24 mouse cellular contexts compared by ENCODE assay signal in the genomic region with DNA sequence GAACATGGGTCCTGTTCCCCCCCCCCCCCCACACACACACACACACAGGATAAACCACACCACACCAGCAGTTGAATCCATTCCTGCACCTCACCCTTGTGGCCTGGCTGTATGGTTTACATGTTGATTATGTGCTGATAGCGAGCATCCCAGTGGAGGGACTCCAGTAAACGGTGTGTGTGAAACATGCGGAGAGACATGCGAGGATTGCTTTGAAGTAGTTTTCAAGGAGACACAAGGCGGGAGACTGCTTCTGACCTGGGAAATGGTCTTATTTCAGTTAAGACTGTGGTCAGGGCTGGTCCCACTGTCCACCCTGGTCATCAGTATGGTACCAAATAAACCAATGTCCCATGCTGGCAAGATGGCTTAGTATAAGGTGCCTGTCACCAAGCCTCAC.
DNase-seq lines count a peak whose midpoint lies in the region; ATAC-seq and TF ChIP-seq lines count a peak whose summit lies in the region.
"Had no signal": no experiment of that assay in that cellular context is flagged by ENCODE, and none has a peak within 500 bp of the region (broad histone marks: within the 10 kb centered on the region; RNA-seq: fewer than 3 reads in every experiment).

No protein-coding gene starts in this region.

- no peaks in the 10 kb centered on the region for H3K27me3 ChIP-seq in neural tube, embryonic 15.5 days (replicated peaks)
- no peaks in the 10 kb centered on the region for H3K27me3 ChIP-seq in limb, embryonic 13.5 days
- H3K27me3 ChIP-seq in stomach, postnatal 0 days (ENCODE audit: control insufficient read depth, insufficient read depth, low read length), result no peaks in the 10 kb centered on the region
- H3K27me3 ChIP-seq in kidney, adult 2 months (replicated peaks; ENCODE audit: control insufficient read depth, insufficient read depth, low read length), result no peaks in the 10 kb centered on the region
- H3K27me3 ChIP-seq: CH12.LX; embryonic facial prominence, embryonic 12.5 days; heart, embryonic 13.5 days; hindbrain, embryonic 12.5 days; Patski had no signal

- no peaks in the 10 kb centered on the region for H3K9me3 ChIP-seq in neural tube, embryonic 15.5 days (replicated peaks)
- no peaks in the 10 kb centered on the region for H3K9me3 ChIP-seq in limb, embryonic 13.5 days
- H3K9me3 ChIP-seq in stomach, postnatal 0 days (ENCODE audit: control insufficient read depth, low read length), result no peaks in the 10 kb centered on the region
- H3K9me3 ChIP-seq: embryonic facial prominence, embryonic 12.5 days; forebrain, embryonic 10.5 days; heart, embryonic 13.5 days; hindbrain, embryonic 12.5 days had no signal

- TF ChIP-seq EP300 in stomach, postnatal 0 days (optimal IDR thresholded peaks at IDR 0.05), result no peak

- TF ChIP-seq CTCF in stomach, postnatal 0 days (IDR thresholded peaks at IDR 0.05; ENCODE audit: low read depth), result no peak
- TF ChIP-seq CTCF in kidney, adult 2 months (conservative IDR thresholded peaks at IDR 0.05; ENCODE audit: insufficient read depth, insufficient read length, low read depth, low read length), result no peak

- no peak overlapping the region for H3K4me2 ChIP-seq in neural tube, embryonic 15.5 days
- H3K4me2 ChIP-seq in limb, embryonic 13.5 days (replicated peaks), result no peak overlapping the region
- H3K4me2 ChIP-seq in stomach, postnatal 0 days (replicated peaks; ENCODE audit: low read depth), result no peak overlapping the region
- H3K4me2 ChIP-seq: embryonic facial prominence, embryonic 12.5 days; heart, embryonic 13.5 days; hindbrain, embryonic 12.5 days had no signal

- no peak overlapping the region for H3K9ac ChIP-seq in neural tube, embryonic 15.5 days (replicated peaks)
- no peak overlapping the region for H3K9ac ChIP-seq in limb, embryonic 13.5 days
- no peak overlapping the region for H3K9ac ChIP-seq in stomach, postnatal 0 days (ENCODE audit: low read length)
- H3K9ac ChIP-seq: embryonic facial prominence, embryonic 12.5 days; hindbrain, embryonic 12.5 days had no signal

- WGBS in neural tube, embryonic 15.5 days, result 82% methylated on average over 5 of the region's 5 CpGs
- 79% methylated on average over 5 of the region's 5 CpGs for WGBS in limb, embryonic 13.5 days
- WGBS in stomach, postnatal 0 days, result 94% methylated on average over 5 of the region's 5 CpGs
- 96% methylated on average over 5 of the region's 5 CpGs for WGBS in kidney, adult 2 months

- no peak for ATAC-seq in neural tube, embryonic 15.5 days (ENCODE audit: low FRiP score)
- no peak for ATAC-seq in limb, embryonic 13.5 days (ENCODE audit: low FRiP score, low read depth)
- 0 out of 2 replicates have a peak, but pooled peaks have one; percentile 3 for ATAC-seq in stomach, postnatal 0 days (ENCODE audit: low FRiP score, low TSS enrichment)
- ATAC-seq: activated CD4-positive, CD25-positive, alpha-beta regulatory T cell, adult 4 months; forebrain, embryonic 14.5 days; hindbrain, postnatal 0 days; Patski had no signal

- H3K27ac ChIP-seq in neural tube, embryonic 15.5 days (replicated peaks), result 0 out of 2 replicates have a peak overlapping the region, but pooled peaks have one; percentile 9
- peak overlapping the region; percentile 80 for H3K27ac ChIP-seq in limb, embryonic 13.5 days
- no peak overlapping the region for H3K27ac ChIP-seq in stomach, postnatal 0 days (replicated peaks)
- H3K27ac ChIP-seq in kidney, adult 2 months (ENCODE audit: insufficient read depth, low read depth, low read length), result no peak overlapping the region
- H3K27ac ChIP-seq: forebrain, embryonic 10.5 days; heart, embryonic 13.5 days; hindbrain, embryonic 12.5 days; hindbrain, postnatal 0 days had no signal

- H3K36me3 ChIP-seq in neural tube, embryonic 15.5 days, result peaks cover 6% of the 10 kb centered on the region
- H3K36me3 ChIP-seq in limb, embryonic 13.5 days, result peaks cover 6% of the 10 kb centered on the region
- H3K36me3 ChIP-seq in stomach, postnatal 0 days (ENCODE audit: control insufficient read depth, insufficient read depth, low read length), result no peaks in the 10 kb centered on the region
- H3K36me3 ChIP-seq in kidney, adult 2 months (ENCODE audit: control insufficient read depth, insufficient read depth, low read length), result no peaks in the 10 kb centered on the region; the same call in 1 of the 2 replicates

- TF ChIP-seq POLR2A in kidney, adult 2 months (IDR thresholded peaks at IDR 0.05; ENCODE audit: low read depth, low read length), result no peak

- no peak overlapping the region for H3K4me3 ChIP-seq in neural tube, embryonic 15.5 days (replicated peaks)
- H3K4me3 ChIP-seq in limb, embryonic 13.5 days, result no peak overlapping the region
- no peak overlapping the region for H3K4me3 ChIP-seq in stomach, postnatal 0 days (ENCODE audit: low read depth, low read length)
- H3K4me3 ChIP-seq in kidney, adult 2 months (ENCODE audit: insufficient read depth, low read depth, low read length), result no peak overlapping the region
- H3K4me3 ChIP-seq: embryonic facial prominence, embryonic 12.5 days; erythroblast, embryonic 14.5 days; forebrain, embryonic 10.5 days; heart, embryonic 13.5 days; hindbrain, embryonic 12.5 days had no signal

- DNase-seq in heart, adult 11 months, result peak; percentile 61
- DNase-seq in heart, postnatal 4 days, result no peak
- DNase-seq in neural tube, embryonic 10.5 days (ENCODE audit: extremely low spot score, low spot score), result no peak
- DNase-seq in stomach, postnatal 0 days (ENCODE audit: low spot score), result no peak
- DNase-seq in cerebellum, postnatal 4 days (ENCODE audit: low spot score in 2 of 2), result no peak
- no peak for DNase-seq in kidney, adult 2 months
- DNase-seq: adrenal gland, adult 2 months; adrenal gland, postnatal 25 days; cerebellum, adult 18-20 months; cerebellum, postnatal 10 days; embryo, embryonic 11 days; heart, postnatal 36 days had no signal

- H3K4me1 ChIP-seq in neural tube, embryonic 15.5 days, result peaks cover 13% of the 10 kb centered on the region
- peaks cover 30% of the 10 kb centered on the region for H3K4me1 ChIP-seq in limb, embryonic 13.5 days
- 0 out of 2 replicates have a peak, but pooled peaks cover 2% of the 10 kb centered on the region for H3K4me1 ChIP-seq in stomach, postnatal 0 days (replicated peaks; ENCODE audit: control insufficient read depth, insufficient read depth)
- H3K4me1 ChIP-seq in kidney, adult 2 months (ENCODE audit: control insufficient read depth, insufficient read depth, low read length), result no peaks in the 10 kb centered on the region
- H3K4me1 ChIP-seq: embryonic facial prominence, embryonic 12.5 days had no signal

Comparison
In these comparisons a context has a peak if more than half of its experiments do, and no peak if none do; other contexts are left out.
1. H3K27ac ChIP-seq: peak in neural tube, embryonic 15.5 days (single experiment) and limb, embryonic 13.5 days (single experiment); none in stomach, postnatal 0 days (single experiment) and kidney, adult 2 months (single experiment).